Mouse (Mus musculus) heart, embryonic 14.5 days (tissue): ENCODE data around the gene Exosc1. TPM values are rescaled to one million over a fixed set of nuclear protein-coding genes. Genes with fewer than 3 reads are reported as not detected.

ENCODE experiments used
- ATAC-seq: fragments of 200-750 bp; cut with Nextera tagmentation; 2 replicates; pipeline ENCODE4 v1.8.0; 2017; ENCODE audit warnings: low read depth, moderate TSS enrichment; ENCODE audit not compliant: insufficient number of reproducible peaks, insufficient read depth, low FRiP score
- H3K27ac ChIP-seq, 2 experiments: fragments of 200-500 bp in 1 of 2; fragments of 300-500 bp in 1 of 2; sonication (generic) in 1 of 2; replicated peaks in 1 of 2; 2 replicates each; pipeline ENCODE4 v1.5.1; 2012 to 2014; ENCODE audit warnings: low read depth in 2 of 2, low read length in 2 of 2, control low read depth in 1 of 2, mild to moderate bottlenecking in 1 of 2, mixed read lengths in 1 of 2; ENCODE audit not compliant: control insufficient read depth in 1 of 2, insufficient read depth in 1 of 2
- H3K27me3 ChIP-seq: fragments of 300-500 bp; sonication (generic); 2 replicates; pipeline ENCODE4 v1.6.1; 2014; ENCODE audit warnings: mild to moderate bottlenecking, low read length, control low read depth; ENCODE audit not compliant: control insufficient read depth, insufficient read depth
- H3K36me3 ChIP-seq: fragments of 300-500 bp; sonication (generic); 2 replicates; pipeline ENCODE4 v1.6.1; 2014; ENCODE audit warnings: mild to moderate bottlenecking, control low read depth, low read length, mixed read lengths; ENCODE audit not compliant: control insufficient read depth, insufficient read depth
- H3K4me1 ChIP-seq, 2 experiments: fragments of 200-500 bp in 1 of 2; fragments of 300-500 bp in 1 of 2; sonication (generic) in 1 of 2; 2 replicates each; pipeline ENCODE4 v1.6.1; 2012 to 2014; ENCODE audit warnings: low read length in 2 of 2, control low read depth in 1 of 2, mixed read lengths in 1 of 2; ENCODE audit not compliant: control insufficient read depth in 2 of 2, insufficient read depth in 2 of 2
- H3K4me2 ChIP-seq: fragments of 300-500 bp; sonication (generic); 2 replicates; pipeline ENCODE4 v1.6.1; 2014; ENCODE audit warnings: mild to moderate bottlenecking, low read length
- H3K4me3 ChIP-seq, 2 experiments: fragments of 200-500 bp in 1 of 2; fragments of 300-500 bp in 1 of 2; sonication (generic) in 1 of 2; 2 replicates each; pipeline ENCODE4 v1.5.1; 2012 to 2014; ENCODE audit warnings: low read length in 2 of 2, mild to moderate bottlenecking in 2 of 2, control low read depth in 1 of 2, low read depth in 1 of 2, moderate library complexity in 1 of 2; ENCODE audit not compliant: control insufficient read depth in 1 of 2, insufficient read depth in 1 of 2
- H3K9ac ChIP-seq: fragments of 300-500 bp; sonication (generic); 2 replicates; pipeline ENCODE4 v1.6.1; 2014; ENCODE audit warnings: mild to moderate bottlenecking, low read length
- H3K9me3 ChIP-seq: fragments of 300-500 bp; sonication (generic); 2 replicates; pipeline ENCODE4 v1.6.1; 2016; ENCODE audit warnings: low read length, control low read depth; ENCODE audit not compliant: control insufficient read depth
- WGBS: fragments of 180-500 bp; shearing (Covaris S2); extraction: QIAGEN DNeasy Blood & Tissue Kit; methylation state at CpG from one replicate; pipeline ENCODE4 v1.1.7; 2014; 5-methylcytosine and 5-hydroxymethylcytosine counted together
- polyA plus RNA-seq: library from polyadenylated mRNA; unstranded; fragments of >200 nt; fragmentation: Nextera tagmentation; extraction: Ambion mirVana; gene quantifications from 2 replicates; pipeline ENCODE4 v1.2.1, GENCODE M21; 2014

Gene Exosc1
- polyA plus RNA-seq, 1 experiment from 2014 or later = 42.0 TPM

DNA sequence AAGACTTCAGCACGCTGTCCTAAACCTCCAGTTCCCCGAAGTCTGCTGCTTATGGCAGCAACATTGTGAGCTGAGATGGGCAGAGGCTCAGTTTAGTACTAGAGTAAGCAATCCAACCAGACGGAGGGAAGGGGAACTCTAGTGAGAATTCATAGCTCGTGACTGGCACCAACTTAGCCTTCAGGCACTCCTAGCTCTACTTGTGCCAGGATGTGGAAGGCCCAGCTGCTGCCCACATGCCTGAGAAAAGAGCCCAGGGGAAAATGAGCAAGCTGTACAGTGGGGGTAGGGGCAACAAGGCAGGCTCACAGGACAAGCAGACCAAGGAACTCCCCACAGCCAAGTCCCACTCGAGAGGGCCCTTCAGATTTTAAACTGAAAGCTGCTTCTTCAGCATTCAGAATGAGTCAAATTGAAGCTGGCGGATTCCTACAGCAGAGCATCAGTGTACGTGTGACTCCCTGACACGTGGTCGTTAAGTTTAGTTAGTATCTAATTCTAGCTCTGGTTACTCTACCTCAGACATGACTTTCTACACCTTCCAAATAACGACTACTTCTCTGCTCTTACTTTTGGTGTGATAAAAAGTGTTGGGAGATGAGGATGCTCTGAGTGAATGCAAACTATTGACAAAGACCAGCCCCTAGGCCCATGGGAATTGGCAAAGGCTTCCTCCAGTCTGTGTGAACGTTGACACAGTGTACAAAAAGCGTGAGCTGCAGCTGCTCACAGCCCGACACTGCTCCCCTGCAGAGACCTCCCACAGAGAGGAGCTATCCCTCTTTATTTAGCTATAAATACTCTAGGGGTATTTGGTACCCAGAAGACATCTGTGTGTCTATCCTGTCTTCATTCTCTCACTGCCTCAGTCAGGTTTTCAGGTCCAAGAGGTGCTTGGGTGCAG lies 40.9 kb upstream of the Exosc1 start:
- Histone ChIP-seq H3K27ac (no peak overlapping the region), H3K4me2 (no peak overlapping the region), H3K9me3 (no peaks in the 10 kb centered on the region), H3K36me3 (peaks cover 3% of the 10 kb centered on the region), H3K9ac (no peak overlapping the region), H3K4me1 (peaks cover 0 to 7% of the 10 kb centered on the region in 2 experiments; a peak in 1 of 4 replicates), H3K4me3 (no peak overlapping the region), H3K27me3 (no peaks in the 10 kb centered on the region)
- no peak for ATAC-seq
- WGBS = 62% methylated on average over 13 of the region's 13 CpGs

GRCm38 (mm10) chr19:41969618-41970017 lies 36.4 kb upstream of the Exosc1 start:
- Histone ChIP-seq H3K4me1 (0 out of 4 replicates have a peak, but pooled peaks cover 0 to 3% of the 10 kb centered on the region in 2 experiments), H3K27me3 (no peaks in the 10 kb centered on the region), H3K4me3 (no peak overlapping the region), H3K9me3 (no peaks in the 10 kb centered on the region), H3K9ac (no peak overlapping the region), H3K27ac (no peak overlapping the region), H3K4me2 (no peak overlapping the region), H3K36me3 (peaks cover 47% of the 10 kb centered on the region)
- ATAC-seq = no peak
- 93% methylated on average over 7 of the region's 7 CpGs for WGBS

DNA sequence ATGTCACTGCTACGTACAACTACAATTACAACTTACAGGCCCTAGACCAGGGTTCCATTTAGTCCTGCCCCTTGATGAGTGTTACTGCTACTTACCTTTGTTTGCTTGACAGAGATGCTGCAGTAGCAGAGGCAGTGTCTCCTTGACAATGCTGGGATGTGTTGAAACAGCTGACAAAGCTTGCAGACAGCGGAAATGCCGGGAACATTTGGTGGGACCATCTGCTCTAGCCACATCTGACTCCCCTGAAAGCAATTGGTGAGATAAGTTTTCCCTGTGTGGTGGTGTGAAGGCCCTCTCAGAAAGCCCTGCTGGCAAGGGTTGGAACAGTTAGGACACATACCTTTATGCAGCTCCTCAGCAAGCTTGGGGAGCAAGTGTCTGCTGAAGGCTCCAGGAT lies 20.4 kb upstream of the Exosc1 start:
- H3K9ac ChIP-seq = no peak overlapping the region
- 92% methylated on average over 3 of the region's 3 CpGs for WGBS
- H3K4me1 ChIP-seq = no peaks in the 10 kb centered on the region
- H3K4me2 ChIP-seq = no peak overlapping the region
- no peak overlapping the region for H3K4me3 ChIP-seq
- no peak overlapping the region for H3K27ac ChIP-seq
- peaks cover 100% of the 10 kb centered on the region for H3K36me3 ChIP-seq
- no peaks in the 10 kb centered on the region for H3K27me3 ChIP-seq
- no peaks in the 10 kb centered on the region for H3K9me3 ChIP-seq
- no peak for ATAC-seq

GRCm38 (mm10) chr19:41952287-41952686 lies 19.1 kb upstream of the Exosc1 start:
- no peak overlapping the region for H3K4me2 ChIP-seq
- no peaks in the 10 kb centered on the region for H3K4me1 ChIP-seq
- H3K27ac ChIP-seq = no peak overlapping the region
- no peak overlapping the region for H3K4me3 ChIP-seq
- WGBS = 69% methylated on average over 4 of the region's 4 CpGs
- peaks cover 100% of the 10 kb centered on the region for H3K36me3 ChIP-seq
- H3K9ac ChIP-seq = no peak overlapping the region
- H3K9me3 ChIP-seq = no peaks in the 10 kb centered on the region
- no peaks in the 10 kb centered on the region for H3K27me3 ChIP-seq
- ATAC-seq = no peak

- Histone ChIP-seq H3K27me3 (no peaks in the 10 kb centered on the region), H3K9ac (no peak overlapping the region), H3K4me3 (no peak overlapping the region), H3K9me3 (no peaks in the 10 kb centered on the region), H3K4me1 (no peaks in the 10 kb centered on the region), H3K27ac (no peak overlapping the region), H3K4me2 (no peak overlapping the region), H3K36me3 (peaks cover 97% of the 10 kb centered on the region)
- WGBS = 85% methylated on average over 7 of the region's 7 CpGs
- no peak for ATAC-seq
Observed at GRCm38 (mm10) chr19:41943841-41944240, 10.6 kb upstream of the Exosc1 start.

GRCm38 (mm10) chr19:41938539-41938938 lies 5.3 kb upstream of the Exosc1 start:
- Histone ChIP-seq H3K9ac (no peak overlapping the region), H3K4me1 (peaks cover 3 to 12% of the 10 kb centered on the region in 2 experiments), H3K4me2 (no peak overlapping the region), H3K9me3 (no peaks in the 10 kb centered on the region), H3K36me3 (peaks cover 71% of the 10 kb centered on the region), H3K27ac (no peak overlapping the region), H3K4me3 (no peak overlapping the region), H3K27me3 (no peaks in the 10 kb centered on the region)
- 87% methylated on average over 5 of the region's 5 CpGs for WGBS
- ATAC-seq = no peak

DNA sequence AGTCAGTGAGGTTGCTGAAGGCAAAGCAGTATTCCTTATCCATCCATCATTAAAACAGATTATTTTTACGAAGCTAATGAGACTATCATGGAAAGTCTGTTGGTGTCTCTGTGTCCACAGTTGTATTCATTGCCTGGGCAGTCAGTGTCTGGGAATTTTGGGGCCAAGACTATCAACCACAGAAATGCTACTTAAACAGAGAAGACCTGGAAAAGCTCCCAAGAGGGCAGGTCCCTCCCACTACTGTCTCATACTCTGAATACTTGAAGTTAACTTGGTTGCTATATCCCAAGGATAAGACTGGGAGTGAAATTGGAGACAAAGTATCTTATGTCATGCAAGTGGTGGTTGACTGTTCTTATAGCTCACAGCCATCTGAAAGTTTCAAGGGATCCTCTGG lies 2.7 kb upstream of the Exosc1 start:
- peaks cover 49% of the 10 kb centered on the region for H3K36me3 ChIP-seq
- no peak overlapping the region for H3K27ac ChIP-seq
- 91% methylated on average over 1 of the region's 1 CpGs for WGBS

More for the DNA sequence above, 2.7 kb upstream of the Exosc1 start:
- H3K4me1 ChIP-seq = peaks cover 5 to 18% of the 10 kb centered on the region in 2 experiments
- no peak for ATAC-seq
- no peak overlapping the region for H3K9ac ChIP-seq
- H3K9me3 ChIP-seq = no peaks in the 10 kb centered on the region
- H3K27me3 ChIP-seq = no peaks in the 10 kb centered on the region
- H3K4me2 ChIP-seq = no peak overlapping the region
- H3K4me3 ChIP-seq = no peak overlapping the region
